Mouse (Mus musculus): ENCODE measurements around the gene Zfp553. TPM values are rescaled to one million over a fixed set of nuclear protein-coding genes. Genes with fewer than 3 reads are reported as not detected.
A peak's percentile ranks its signal among the peaks of the same experiment; 100 is the strongest.
"Not testable (repeated sequence)": the region's sequence is repeated elsewhere in the genome, so short reads cannot be mapped to it uniquely, and the experiment has no call there.

The Zfp553 gene
- total RNA-seq, 2 experiments from 2014 or later = 1.5 to 3.2 TPM

GRCm38 (mm10) chr7:127228615-127229303 lies 4.1 kb upstream of the Zfp553 start:
- ATAC-seq (replicated peaks; ENCODE audit: low FRiP score, poor library complexity, severe bottlenecking) = peak; percentile 63

- no peak for ATAC-seq (replicated peaks; ENCODE audit: low FRiP score, poor library complexity, severe bottlenecking)
These were observed 1.5 kb upstream of the Zfp553 start for GRCm38 (mm10) chr7:127231376-127231775.

DNA sequence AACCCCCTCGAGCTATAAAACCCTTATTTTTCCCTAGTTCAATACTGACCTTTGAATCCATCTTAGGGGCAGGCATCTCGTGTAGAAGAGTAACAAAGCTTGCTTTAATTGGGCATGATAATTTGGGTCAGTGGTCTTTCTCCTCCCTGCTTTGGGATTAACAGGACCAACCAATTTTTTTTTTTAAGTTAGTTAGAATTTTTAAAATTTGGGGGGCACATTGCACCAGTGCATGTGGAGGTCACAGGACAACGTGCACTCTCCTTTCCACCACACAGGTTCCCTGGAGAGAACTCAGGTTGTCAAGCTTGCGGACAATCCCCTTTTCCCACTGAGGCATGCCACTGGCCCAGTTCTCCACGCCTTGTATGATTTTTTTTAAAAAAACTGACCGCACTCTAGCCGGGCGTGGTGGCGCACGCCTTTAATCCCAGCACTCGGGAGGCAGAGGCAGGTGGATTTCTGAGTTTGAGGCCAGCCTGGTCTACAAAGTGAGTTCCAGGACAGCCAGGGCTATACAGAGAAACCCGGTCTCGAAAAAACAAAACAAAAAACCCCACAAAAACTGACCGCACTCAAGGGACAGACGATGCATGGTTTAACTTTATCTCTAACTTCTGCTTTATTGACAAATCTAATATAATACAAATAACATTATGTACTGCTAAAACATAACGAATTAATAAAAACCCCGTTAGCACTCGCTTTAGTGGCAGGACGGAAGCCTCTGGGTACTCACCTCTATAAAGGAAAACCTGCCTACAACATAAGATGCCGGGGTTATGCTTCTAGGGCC lies 837 bp upstream of the Zfp553 start:
- ATAC-seq (replicated peaks; ENCODE audit: low FRiP score, poor library complexity, severe bottlenecking) = 0 out of 2 replicates have a peak, but pooled peaks have one; percentile 2

GRCm38 (mm10) chr7:127233368-127233749 lies 498 bp downstream of the Zfp553 start:
- ATAC-seq (replicated peaks; ENCODE audit: low FRiP score, poor library complexity, severe bottlenecking) = peak; percentile 36

- ATAC-seq (replicated peaks; ENCODE audit: low FRiP score, poor library complexity, severe bottlenecking) = no peak
These were observed 904 bp downstream of the Zfp553 start for GRCm38 (mm10) chr7:127233765-127234164.

- no peak for ATAC-seq (replicated peaks; ENCODE audit: low FRiP score, poor library complexity, severe bottlenecking)
These were observed 1.9 kb downstream of the Zfp553 start for GRCm38 (mm10) chr7:127234777-127235176.

DNA sequence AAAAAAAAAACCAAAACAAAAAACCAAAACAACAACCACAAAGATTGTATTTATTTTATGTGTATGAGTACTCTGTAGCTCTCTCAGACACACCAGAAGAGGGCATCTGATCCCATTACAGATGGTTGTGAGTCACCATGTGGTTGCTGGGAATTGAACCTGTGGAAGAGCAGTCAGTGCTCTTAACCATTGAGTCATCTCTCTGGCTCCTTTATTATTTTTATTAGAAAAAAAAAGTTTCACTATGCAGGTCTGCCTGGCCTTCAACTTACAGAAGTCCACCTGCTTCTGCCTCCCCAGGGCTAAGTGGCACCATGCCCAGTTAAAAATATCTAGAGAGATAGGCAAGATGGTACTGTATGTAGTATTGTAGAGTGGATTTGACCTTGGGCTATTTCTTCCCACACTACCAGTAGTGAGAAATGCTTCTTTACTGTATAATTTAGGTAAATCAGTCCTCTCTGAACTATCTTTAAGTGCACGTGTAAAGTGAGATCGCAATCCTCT lies 10.6 kb downstream of the Zfp553 start:
- no peak for ATAC-seq (replicated peaks; ENCODE audit: low FRiP score, poor library complexity, severe bottlenecking)

DNA sequence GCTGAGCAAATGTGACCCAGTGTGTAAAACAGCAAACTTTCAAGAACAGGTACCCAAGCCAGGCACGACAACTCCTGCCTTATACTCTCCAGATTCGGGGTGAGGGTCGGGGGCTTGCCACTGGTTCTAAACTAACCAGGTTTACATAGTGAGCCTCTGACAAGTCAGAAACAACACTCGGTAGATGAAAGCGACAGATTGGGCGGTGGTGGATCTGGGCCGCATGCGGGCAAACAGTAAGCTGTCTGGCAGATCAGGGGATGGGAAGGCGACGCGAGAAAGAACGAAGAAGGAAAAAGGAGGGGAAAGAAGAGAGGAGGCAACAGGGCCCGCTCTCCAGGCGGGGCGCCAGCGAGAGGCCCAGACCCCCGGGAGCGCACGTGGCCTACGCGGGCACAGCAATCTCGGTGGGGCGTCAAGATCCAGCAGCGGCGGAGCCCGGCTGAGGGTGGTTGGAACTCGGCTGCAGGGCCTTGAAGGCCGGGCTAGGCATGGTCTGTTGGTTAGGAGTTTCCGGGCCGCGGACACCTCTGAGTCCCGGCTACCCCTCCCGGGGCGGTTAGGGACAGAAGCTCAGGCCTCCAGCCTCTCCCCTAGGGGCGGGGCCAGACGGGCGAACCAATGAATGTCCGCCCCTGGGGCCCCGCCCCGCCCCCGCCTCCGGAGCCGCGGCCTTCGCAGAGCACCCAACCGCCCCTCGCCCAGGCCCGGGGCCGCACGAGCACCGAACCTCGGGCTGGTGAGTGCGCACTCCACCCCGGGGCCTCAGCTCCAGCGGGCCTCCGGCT lies 11.2 kb downstream of the Zfp553 start, which contains the start of gene Zfp771:
Zfp771 (plus strand) TSS at position 405 of the 788 bp plus-strand sequence.
- peak; percentile 91 for ATAC-seq (replicated peaks; ENCODE audit: low FRiP score, poor library complexity, severe bottlenecking)

DNA sequence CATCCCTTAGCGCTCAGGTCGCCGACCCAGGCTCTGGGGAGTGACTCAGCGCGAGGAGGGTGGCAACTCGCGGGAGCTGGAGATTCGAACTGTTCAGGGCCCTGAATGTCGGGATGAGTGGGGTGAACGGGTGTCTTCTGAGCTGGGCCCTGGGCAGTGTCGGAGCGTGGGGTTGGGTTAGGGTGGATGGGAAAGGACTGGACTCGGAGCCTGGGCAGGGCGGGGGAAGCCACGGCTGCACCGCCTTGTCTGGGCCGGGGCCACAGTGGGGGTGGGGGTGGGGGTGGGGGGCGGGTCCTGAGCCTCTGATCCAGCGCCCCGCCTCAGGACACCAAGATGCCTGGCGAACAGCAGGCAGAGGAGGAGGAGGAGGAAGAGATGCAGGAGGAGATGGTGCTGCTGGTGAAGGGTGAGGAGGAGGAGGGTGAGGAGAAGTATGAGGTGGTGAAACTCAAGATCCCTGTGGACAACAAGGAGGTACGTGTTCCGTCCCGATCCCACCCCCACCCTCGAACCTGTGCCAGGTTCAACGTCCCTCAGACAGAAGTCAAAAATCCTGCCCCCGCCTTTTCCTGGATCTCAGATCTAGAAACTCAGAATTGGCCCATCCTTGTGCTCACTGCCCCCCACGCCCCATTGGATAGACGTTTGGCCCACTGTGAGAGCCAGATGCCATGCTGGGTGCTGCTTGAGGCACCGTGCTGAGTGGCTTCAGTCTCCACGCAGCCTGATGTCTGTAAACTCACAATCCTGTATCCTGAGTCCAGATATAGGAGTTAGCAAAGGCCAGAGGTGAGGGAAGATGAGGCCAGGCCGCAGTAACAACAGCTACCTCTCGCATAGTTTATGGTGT lies 12.0 kb downstream of the Zfp553 start:
- ATAC-seq (replicated peaks; ENCODE audit: low FRiP score, poor library complexity, severe bottlenecking) = no peak

- not testable (repeated sequence) for ATAC-seq (replicated peaks; ENCODE audit: low FRiP score, poor library complexity, severe bottlenecking)
These were observed 17.6 kb downstream of the Zfp553 start for GRCm38 (mm10) chr7:127250511-127250910.

GRCm38 (mm10) chr7:127252414-127252813 lies 19.6 kb downstream of the Zfp553 start:
- peak; percentile 25; the same call in 1 of the 2 replicates for ATAC-seq (replicated peaks; ENCODE audit: low FRiP score, poor library complexity, severe bottlenecking)

- no peak for ATAC-seq (replicated peaks; ENCODE audit: low FRiP score, poor library complexity, severe bottlenecking)
These were observed 20.5 kb downstream of the Zfp553 start for GRCm38 (mm10) chr7:127253341-127253740.

- peak; percentile 82 for ATAC-seq (replicated peaks; ENCODE audit: low FRiP score, poor library complexity, severe bottlenecking)
These were observed 21.2 kb downstream of the Zfp553 start for GRCm38 (mm10) chr7:127253821-127254769.

DNA sequence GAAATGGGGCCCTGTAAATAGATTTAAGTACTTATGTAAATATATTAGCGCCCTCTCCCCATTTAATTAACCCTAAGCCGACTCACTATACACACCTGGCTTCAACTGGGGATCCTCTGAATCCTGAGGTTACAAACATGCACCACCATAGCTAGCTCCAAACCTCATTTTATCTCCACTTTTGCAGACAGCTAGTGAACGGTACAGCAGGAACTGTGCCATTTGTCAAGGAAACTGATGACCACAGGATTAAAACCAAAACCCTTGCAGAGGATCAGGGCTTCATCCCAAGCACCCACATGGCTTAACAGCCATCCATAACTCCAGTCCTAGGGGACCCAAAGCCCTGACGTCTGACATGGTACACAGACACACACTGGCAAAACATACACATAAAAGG lies 22.1 kb downstream of the Zfp553 start:
- ATAC-seq (replicated peaks; ENCODE audit: low FRiP score, poor library complexity, severe bottlenecking) = no peak

DNA sequence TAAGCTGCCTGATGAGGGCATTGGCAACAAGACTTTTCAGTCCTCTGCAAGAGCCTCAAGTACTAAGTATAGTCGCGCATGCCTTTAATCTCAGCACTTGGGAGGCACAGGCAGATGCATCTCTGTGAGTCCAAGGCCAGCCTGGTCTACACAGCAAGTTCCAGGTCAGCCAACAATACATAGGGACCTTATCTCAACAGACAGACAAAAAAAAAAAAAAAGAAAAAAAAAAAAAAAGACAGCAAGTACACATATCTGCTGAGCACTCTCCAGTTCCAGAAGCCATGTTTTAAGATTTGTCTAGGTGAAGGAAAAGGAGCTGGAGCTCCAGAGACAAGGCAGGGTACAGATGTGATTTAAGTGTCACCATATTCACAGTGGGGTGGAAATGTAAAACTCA lies 23.1 kb downstream of the Zfp553 start:
- no peak for ATAC-seq (replicated peaks; ENCODE audit: low FRiP score, poor library complexity, severe bottlenecking)

- ATAC-seq (replicated peaks; ENCODE audit: low FRiP score, poor library complexity, severe bottlenecking) = no peak
These were observed 23.7 kb downstream of the Zfp553 start for GRCm38 (mm10) chr7:127256518-127256917.

DNA sequence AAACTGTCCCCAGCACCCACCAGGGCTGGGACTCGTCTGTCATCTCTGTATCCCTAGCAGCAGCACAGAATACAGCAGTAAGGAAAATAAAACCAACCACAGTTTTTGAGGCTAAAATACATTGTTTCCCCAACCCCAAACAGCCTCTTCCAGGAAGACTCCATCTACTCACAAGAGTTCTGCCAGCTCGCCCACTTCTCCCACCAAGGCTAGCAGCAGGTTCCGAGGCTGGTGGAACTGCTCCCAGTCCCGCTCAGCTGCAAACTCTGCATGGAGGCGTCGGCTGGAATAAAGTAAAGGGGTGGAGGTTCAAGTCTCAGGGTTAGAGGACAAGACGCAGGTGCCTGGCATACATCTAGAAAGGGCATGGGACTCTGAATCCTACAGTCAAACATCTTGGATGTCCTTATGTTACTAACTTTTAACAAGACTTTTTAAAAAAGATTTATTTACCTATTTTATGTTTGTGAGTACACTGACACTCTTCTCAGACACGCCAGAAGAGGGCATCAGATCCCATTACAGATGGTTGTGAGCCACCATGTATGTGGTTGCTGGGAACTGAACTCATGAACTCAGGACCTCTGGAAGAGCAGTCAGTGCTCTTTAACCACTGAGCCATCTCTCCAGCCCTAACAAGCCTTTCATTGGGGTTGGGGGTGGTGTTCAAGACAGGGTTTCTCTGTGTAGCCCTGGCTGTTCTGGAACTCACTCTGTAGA lies 26.5 kb downstream of the Zfp553 start:
- no peak for ATAC-seq (replicated peaks; ENCODE audit: low FRiP score, poor library complexity, severe bottlenecking)

All from erythroblast, adult 5-6 weeks (primary cell).